Mouse (Mus musculus) retina, embryonic 14.5 days (tissue): ENCODE results near the gene Tmem259.
A peak's percentile ranks its signal among the peaks of the same experiment; 100 is the strongest.

Experiments
- DNase-seq: peaks from one replicate; pipeline ENCODE4 v3.0.0-alpha.2; 2015; ENCODE audit warnings: low spot score

Tmem259 gene

DNA sequence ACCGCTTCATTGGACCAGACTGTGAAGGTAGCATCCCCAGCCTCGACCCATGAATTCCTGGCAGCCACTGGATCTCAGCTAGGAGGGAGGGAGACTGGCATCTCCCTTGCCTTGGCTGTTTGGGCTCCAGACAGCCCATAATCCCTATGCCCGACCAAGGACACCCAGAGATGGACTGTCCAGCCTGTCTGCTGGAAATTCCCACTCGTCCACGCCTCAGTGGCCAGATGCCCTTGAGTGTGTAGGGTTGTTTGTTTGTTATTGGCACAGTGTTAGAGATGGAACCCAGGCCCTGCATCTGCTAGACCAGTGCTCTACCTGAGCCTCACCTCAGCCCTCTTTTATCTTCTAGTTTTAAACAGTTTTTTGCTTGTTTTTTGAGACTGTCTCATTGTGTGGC is 18.8 kb downstream of the Tmem259 start:
- DNase-seq, result no peak

DNA sequence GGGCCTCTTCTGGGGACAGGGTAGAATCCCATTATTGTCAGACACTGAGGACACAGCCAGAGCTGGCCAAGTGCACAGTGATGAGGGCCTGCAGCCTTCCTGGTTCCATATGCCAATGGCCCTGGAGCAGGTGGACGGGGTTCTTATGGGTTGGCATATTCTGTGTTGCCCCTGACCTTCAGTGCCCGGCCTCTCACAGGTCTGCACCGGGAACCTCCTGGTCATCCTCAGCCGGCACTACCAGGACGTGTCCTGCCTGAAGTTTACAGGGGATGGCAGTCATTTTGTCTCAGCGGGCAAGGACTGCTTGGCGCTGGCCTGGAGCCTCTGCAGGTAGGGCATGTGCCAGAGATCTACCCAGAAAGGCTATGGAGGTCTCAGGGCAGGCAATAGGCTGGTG is 19.4 kb downstream of the Tmem259 start:
- DNase-seq, result no peak

- DNase-seq, result no peak
Measured at GRCm38 (mm10) chr10:79960671-79961294, 23.3 kb downstream of the Tmem259 start.

GRCm38 (mm10) chr10:79959847-79960601 is 24.1 kb downstream of the Tmem259 start, which contains the start of gene Wdr18:
Gene Wdr18 (plus strand): TSS chr10:79960152.
- DNase-seq, result peak; percentile 100

DNA sequence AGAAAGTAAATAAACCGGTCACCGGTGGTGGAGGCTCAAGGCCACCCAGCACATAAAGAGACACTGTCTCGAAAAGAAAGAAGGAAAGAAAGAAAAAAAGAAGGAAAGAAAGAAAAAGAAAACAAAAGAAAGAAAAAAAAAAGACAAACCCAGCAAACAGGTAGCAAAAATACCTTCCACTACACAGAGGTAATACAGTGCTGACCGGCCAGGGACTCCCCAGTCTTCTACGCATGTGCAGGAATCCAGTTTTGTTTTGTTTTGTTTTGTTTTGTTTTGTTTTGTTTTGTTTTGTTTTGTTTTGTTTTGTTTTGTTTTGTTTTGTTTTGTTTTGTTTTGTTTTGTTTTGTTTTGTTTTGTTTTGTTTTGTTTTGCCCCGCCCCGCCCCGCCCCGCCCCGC is 24.7 kb downstream of the Tmem259 start:
- peak; percentile 44 for DNase-seq

- peak; percentile 86 for DNase-seq
Measured at GRCm38 (mm10) chr10:79958140-79958816, 25.9 kb downstream of the Tmem259 start.

DNA sequence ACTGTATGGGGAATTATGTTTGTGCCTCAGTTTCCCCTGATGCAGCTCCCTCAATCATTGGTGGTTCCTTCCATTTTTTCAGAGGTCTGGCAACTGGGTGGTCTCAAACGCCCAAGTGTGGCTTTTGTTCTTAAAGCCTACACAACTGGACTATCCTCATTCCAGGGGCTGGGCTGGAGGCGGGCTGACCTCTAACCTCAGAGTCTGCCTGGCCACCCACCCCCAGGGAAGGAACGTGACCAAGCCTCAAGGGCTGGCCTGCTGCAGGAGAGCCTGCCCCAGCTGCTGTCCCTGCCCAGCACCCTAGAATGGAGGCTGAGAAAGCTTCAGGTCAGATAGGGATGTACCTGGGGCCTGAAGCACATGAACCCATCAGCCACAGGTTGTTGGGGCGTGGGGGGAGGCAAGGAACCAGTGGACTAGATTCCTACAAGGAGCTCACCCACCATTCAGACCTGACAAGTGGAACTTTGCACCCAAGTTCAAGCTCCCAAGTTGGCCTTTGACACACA is 27.4 kb downstream of the Tmem259 start:
- DNase-seq, result no peak

- DNase-seq, result no peak
Measured at GRCm38 (mm10) chr10:79955691-79956090, 28.4 kb downstream of the Tmem259 start.

GRCm38 (mm10) chr10:79953946-79954345 is 30.2 kb downstream of the Tmem259 start:
- DNase-seq, result peak; percentile 44

- DNase-seq, result no peak
Measured at GRCm38 (mm10) chr10:79950661-79951060, 33.5 kb downstream of the Tmem259 start.

GRCm38 (mm10) chr10:79949873-79950272 is 34.3 kb downstream of the Tmem259 start:
- DNase-seq, result no peak

DNA sequence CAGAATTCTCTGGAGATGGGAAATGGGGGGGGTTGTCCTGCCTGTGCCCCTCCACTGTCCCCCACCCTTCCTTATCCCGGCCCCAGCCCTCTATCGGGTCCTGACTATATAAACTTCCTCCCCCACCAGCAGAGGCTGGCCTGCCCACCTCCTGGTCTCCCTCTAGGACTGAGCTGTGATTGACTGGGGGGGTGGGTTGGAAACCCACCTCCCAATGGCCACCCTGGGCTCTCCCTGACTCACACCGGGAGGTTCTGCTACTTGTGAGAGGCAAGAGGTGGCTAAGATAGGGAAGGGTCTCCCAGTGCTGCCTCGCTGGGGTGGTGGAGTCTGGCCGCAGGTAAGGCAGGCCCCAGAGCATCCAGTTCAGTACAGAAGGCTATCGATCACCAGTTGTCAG is 36.6 kb downstream of the Tmem259 start:
- no peak for DNase-seq

GRCm38 (mm10) chr10:79946752-79947322 is 37.3 kb downstream of the Tmem259 start:
- peak; percentile 62 for DNase-seq

GRCm38 (mm10) chr10:79945507-79946234 is 38.5 kb downstream of the Tmem259 start:
- DNase-seq, result peak; percentile 95

- no peak for DNase-seq
Measured at GRCm38 (mm10) chr10:79943471-79943901, 40.6 kb downstream of the Tmem259 start.

DNA sequence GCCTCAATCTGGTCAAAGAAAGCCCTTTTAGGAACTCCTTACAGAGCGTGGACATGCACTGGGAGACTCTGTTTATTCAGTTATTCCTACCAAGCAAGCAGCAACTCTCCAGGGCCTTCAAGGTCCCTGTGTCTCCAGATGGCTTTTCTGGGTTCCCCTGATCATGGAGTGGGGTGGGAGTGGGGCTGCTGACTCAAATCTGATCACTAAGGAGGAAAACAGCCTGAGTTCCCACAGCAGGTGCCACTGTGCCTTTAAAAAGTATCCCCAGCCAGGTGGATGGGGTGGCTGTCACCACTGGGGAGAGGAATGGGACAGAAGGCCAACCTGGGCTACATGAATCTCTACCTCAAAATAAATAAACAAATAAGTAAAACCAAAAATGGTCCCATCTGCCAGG is 41.1 kb downstream of the Tmem259 start:
- no peak for DNase-seq

DNA sequence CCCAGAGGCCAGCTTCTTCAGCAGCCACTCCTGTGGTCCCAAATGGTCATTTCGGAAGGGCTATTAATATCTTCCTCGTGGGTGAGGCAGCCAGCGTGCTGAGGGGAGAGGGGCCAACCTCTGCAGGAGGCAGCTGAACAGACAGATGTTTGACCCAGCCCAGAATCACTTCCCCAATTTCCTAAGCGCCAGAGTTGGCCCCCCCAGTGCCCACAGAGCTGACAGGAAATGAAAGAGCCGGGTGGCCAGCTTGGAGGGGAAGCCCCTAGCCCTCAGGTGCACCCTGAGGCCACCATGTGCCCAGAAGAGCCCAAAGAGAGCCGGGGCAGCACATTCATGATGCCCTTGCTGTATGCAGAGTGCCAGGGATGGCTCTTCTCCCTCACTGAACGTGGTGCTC is 43.4 kb downstream of the Tmem259 start:
- DNase-seq, result no peak

GRCm38 (mm10) chr10:79937775-79938526 is 46.2 kb downstream of the Tmem259 start:
- DNase-seq, result no peak

DNA sequence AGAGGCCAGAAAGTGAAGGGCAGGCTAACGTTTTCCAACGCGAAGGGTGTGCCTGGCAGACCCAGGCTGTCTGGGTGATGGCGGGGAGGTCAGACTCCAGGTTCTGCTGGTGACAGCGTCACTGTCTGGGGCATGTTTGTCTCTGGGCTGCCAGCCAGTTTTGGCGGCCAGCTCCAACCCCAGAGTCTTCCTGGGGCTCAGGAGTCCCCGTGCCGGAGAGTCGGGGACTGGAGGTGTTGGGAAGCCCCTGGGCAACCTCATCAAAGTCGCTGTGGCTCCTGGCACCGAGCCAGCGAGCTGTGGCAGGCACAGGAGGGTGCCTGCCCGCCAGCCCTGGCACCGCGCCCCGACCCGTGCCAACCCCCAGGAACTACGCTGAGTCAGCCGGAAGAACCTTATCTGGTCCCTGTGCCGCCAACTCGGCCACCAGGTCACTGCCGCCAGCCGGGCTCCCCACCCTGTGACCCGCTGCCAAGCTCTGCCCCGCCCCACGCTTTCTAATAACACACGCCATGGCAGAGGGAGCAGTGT is 47.2 kb downstream of the Tmem259 start:
- no peak for DNase-seq

GRCm38 (mm10) chr10:79936284-79936910 is 47.7 kb downstream of the Tmem259 start:
- no peak for DNase-seq
